Mouse (Mus musculus): ENCODE data around the gene Hmgcr. TPM values are rescaled to one million over a fixed set of nuclear protein-coding genes. Genes with fewer than 3 reads are reported as not detected.

The Hmgcr gene
- polyA plus RNA-seq, 1 experiment from 2014 or later = 69.2 TPM

Other genes with a start within 250 kb of the Hmgcr start
- gene Ankdd1b, start 199.7 kb downstream of the Hmgcr start, polyA plus RNA-seq (2015; fragmentation: Nextera tagmentation; extraction: Ambion mirVana) = 0.17 and 0.22 TPM in 2 replicates
- not detected in 2 replicates for gene Gm17622, start 180.2 kb downstream of the Hmgcr start, polyA plus RNA-seq (2015; fragmentation: Nextera tagmentation; extraction: Ambion mirVana)
- gene Polk, start 128.4 kb downstream of the Hmgcr start, polyA plus RNA-seq (2015; fragmentation: Nextera tagmentation; extraction: Ambion mirVana) = 9.2 and 9.7 TPM in 2 replicates
- gene Col4a3bp, start 128.3 kb downstream of the Hmgcr start, polyA plus RNA-seq (2015; fragmentation: Nextera tagmentation; extraction: Ambion mirVana) = 9.6 and 10.3 TPM in 2 replicates
- gene Ankrd31, start 77.3 kb upstream of the Hmgcr start, polyA plus RNA-seq (2015; fragmentation: Nextera tagmentation; extraction: Ambion mirVana) = 0.03 TPM in 1 of 2 replicates, not detected in the other